Mouse (Mus musculus): Measurements from ENCODE around the gene Scamp2.

The Scamp2 gene

DNA sequence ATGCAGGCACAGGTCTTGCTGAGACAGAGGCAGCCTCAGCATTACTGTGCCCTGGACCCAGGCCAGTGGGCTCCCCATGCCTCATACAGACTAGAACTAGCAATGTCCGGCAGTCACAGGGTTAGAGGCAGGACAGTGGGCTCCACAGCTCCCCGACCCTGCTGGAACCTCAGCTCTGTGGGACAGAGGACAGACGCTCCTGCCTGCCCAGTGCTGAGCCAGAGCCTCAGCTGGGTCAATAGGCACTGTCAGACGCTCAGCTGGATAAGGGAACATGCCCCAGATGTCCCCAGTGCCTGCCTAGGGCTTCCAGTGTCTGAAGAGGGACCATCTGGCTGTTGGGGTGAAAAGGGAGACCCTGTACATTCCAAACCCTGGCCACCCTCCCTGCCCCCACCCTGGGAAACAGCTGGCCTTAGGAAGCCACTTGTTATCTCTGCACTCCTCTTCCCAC lies 37.2 kb downstream of the Scamp2 start:
- DNase-seq = peak in 1 of 2 experiments; percentile 40

DNA sequence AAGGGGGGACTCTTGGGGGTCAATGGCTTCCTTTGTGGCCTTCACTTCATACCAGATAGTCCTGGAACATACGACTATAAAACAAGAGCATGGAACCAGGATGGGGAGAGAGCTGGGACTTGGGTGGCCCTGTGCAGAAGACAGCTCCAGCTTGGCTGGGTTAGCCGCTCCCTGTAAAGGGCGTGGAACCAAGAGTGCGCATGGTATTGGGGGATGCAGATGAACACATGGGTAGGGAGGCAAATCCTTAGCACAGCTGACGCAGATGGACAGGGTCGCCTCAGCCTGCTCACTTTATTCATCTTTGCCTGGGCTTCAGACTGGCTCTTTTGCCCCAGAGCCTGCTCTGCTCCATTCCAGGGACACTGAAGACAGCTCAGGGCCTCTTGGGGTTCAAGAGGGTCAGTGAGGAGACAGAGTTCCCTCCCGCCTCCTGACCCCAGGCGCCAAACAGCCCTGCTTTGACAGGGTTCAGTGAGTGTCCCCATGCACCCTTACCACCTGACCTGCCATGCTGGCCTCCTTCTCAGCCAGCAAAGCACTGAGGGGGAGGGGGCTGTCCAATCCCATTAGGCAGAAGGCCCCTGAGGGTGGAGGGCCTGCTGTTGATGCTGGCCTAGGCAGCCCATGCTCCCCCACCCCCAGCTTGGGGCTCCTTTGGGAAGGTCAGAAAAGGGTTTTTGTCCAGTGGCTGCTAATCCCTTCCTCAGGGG lies 38.3 kb downstream of the Scamp2 start:
- peak in 1 of 2 experiments; percentile 31 for DNase-seq

DNA sequence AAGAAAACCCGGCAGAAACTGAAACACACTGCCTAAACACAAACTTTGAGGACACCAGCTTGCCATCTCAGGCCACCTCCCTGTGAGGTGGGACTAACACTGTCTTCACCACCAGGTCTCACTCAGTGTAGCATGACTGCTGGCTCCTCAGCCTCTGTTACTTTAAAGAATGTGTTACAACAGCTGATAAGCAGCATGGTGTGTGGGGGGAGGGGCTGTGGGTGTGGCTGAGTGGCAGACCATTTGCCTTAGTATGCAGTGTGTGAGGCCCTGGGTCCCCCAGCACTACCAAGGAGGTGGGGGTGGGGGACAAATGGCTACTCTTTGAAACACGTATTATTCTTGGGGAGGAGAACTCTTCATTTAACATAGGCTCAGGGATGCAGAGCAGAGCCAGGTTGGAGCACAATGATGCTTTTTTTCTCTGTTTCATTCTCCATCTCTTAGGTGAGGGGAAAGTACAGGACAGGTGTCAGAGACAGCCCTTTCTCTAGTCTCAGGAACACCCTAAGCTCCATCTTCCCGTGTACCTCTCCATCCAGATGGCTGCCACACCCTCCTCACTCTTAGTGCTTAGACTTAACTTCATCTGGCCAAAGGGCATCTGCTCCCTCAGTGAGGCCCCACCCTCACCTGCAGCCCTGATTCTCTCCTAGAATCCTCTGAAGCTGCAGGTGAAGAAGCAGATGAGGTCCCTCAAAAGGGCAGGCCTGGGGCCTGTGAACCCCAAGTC lies 40.0 kb downstream of the Scamp2 start:
- peak; percentile 68 to 74 for DNase-seq

DNA sequence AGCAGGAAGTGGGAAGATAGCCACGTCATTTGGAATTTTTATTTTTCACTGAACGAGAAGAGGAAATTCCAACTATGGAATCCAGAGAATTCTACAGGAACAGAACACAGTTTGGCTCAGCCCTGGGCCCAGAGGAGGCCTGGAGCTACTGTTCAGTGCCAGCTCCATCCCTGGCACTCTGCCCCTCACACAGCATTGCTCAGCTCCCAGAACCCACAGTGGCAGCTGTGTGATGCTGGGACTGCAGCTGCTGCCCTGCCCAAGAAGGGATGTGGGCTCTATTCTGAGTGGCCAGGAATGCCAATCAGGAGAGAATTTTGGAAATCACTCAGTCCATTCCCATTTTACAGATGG lies 40.6 kb downstream of the Scamp2 start:
- peak in 1 of 2 experiments; percentile 35 for DNase-seq

DNA sequence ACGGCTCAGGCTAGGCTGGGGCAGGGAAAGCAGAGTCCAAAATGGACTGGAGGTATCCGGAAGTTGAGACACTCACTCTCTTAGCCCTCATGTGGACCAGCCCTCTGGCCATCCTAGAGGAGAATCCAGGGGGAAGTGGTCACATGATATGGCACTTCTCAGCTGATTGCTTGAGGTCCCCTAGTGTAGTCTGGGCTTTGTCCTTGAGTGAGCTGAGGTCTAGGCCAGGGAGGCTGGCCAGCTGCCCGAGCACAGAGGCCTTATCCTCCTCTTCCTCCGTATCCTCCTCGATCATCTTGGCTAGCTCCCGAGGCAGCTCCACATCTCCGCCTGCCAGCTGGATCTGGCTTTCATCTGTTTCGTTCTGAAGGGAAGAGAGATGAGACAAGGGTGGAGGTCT lies 41.4 kb downstream of the Scamp2 start:
- no peak for DNase-seq

DNA sequence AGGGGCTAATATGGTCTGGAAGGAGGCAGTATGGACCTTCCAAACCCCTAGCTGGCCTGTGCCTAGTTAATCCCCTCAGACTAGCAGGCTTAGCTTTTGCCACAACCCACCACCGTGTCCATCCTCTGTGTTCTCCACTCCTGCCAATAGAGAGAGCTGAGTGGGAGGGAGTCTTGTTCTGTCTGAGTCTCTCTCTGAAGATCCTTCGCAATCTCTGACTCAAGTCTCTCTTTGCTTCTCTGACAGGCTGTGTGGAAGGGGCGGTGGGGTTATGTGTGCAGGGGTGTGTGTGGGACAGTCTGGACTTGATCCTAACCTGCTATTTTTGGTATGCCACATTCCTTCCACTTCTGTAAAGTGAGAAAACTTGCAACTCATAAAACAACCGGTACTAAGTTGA lies 44.1 kb downstream of the Scamp2 start:
- no peak for DNase-seq

DNA sequence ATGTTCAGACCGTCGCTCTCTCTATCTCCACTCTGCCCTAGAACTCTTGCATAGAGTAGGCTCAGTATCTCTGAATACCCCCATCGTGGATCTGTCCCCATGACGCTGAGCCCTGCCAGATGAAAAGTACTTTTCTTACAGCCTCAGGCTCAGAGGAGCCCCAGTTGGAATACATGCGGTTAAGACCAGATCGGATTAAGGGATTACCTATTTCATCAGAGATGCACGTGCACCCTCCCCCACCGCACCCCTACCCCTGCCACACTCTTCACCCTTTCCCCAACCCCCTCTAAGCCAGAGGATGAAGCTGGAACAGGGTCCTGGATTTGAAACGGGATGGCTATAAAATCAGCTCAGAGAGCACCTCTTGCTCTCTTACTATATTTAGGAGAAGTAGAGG lies 44.8 kb downstream of the Scamp2 start:
- DNase-seq = no peak

DNA sequence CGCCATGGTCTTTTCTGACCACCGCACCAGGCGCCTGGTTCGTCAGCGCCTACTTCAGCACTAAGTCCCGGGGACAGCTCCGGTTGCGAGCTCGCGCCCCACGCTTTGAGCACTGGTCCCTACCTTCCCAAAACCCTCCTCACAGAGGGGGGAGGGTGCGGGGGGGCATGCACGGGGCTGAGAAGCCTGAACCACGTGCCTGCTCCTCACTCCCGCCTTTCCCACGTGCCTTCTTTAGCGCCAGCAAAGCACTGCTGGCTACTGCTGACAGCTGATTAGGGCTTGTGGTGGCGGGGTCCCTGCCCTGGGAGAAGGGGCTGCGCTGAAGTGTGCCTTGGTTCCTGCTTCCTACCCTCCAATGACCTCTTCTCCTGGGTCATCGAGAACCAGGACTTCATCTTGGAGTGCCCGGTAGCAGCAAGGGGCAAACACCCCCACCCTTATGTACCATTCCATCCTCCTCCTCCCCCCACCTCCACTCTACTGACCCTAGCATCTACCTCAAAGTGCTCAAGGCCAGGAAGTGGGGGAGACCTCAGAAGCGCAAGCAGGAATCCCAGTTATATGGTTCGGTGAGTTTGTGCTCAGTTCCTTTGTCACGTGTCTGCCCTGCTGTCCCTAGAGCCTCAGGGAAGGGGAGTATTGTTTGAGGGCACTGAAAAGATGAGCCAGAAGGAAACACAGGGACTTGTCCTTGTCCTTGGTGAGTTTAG lies 45.6 kb downstream of the Scamp2 start, which contains the start of gene Cplx3:
TSS of gene Cplx3 (minus strand) at position 143 of the 713 bp plus-strand sequence.
- peak; percentile 87 to 90 for DNase-seq

DNA sequence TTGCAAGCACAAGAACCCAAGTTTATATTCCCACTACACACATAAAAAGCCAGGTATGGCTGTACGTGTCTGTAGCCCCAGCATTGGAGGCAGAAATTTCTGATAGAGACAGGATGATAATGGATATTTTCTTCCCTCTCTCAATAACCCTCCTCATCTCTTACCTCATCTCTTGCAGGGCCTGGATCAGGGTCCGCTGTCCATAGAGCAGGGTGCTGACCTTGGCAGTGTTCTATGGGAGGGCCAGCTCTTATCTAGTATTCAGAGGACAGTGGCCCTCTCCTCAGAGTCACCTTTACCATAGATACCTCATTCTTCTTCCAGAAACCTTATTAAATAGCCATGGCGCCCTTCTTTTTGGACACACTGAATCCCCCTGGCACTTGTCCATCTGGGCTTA lies 49.1 kb downstream of the Scamp2 start:
- DNase-seq = peak in 1 of 2 experiments; percentile 47

DNA sequence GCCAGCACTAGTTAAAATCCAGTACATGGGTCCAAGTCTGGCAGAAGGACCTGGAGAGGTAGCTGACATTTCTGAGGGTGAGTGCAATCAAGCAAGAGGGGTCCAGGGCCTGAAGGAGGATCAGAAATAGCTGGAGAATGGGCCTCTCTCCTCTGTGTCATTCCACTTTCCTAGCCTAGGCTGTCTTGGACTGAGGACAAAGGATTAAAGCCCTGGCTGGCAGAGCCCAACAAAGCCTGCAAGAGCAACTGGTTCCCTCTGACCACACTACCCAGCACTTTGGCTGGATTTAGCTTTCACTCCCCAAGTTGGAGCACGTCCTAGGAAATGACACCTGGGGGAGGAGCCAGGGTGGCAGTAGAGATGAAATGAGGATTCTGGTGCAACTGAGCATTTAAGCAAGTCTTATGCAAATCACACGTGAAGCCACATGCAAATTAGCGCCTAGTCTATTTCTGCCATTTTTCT lies 49.6 kb downstream of the Scamp2 start:
- no peak for DNase-seq

DNA sequence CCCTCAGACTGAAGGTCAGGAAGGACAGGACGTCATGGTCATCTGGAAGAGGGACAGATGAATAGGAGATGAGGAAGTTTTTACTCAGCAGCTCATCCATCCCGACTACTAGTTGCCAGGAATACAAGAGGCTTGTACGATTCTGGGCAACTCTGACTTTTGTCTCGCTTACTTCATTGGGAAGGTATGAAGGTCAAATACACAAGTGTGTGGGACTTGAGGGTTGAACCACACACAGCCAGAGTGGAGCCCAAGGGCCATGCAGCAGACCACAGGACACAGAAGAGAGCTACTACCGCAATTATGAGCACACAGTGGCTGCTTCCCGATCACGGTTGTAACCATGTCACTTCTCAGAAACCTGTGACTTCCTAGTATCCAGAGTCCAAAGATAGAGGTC lies 51.8 kb downstream of the Scamp2 start:
- no peak for DNase-seq

DNA sequence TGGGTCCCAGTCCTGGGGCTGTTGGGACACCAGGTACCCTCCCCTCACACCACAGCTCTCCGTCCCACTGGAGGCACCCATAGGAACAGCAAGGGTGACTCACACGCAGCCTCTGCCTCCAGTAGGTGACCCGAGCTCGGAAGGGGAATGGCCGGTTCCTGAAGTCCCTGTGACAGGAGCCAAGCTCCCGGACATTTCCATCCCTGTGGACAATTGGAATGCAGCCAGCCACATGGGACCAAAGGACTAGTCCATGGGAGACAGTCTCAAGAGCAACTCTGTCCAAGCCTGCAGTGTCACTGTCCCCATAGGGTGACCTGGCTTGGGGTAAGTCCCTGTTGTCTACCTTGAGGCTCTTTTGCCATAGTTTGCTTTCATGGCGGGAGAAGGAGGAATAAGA lies 53.2 kb downstream of the Scamp2 start:
- DNase-seq = no peak

DNA sequence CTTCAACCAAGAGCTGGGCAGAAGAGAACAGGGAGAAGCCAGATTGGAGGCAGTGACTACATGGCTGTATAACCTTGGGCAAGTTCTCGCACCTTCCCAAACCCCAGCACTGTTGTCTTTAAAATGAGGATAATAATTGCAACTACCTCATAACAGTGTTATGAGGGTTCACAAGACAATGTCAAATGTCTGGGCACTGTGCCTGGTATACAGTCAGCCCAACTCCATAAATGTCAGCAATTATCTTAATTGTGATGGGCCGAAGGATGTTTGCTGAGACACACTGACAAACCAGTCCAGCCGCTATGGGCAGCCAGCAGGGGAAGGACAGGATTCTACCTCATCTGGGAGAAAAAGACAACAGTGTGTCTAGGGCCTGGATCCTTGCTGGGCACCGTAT lies 54.0 kb downstream of the Scamp2 start:
- no peak for DNase-seq

DNA sequence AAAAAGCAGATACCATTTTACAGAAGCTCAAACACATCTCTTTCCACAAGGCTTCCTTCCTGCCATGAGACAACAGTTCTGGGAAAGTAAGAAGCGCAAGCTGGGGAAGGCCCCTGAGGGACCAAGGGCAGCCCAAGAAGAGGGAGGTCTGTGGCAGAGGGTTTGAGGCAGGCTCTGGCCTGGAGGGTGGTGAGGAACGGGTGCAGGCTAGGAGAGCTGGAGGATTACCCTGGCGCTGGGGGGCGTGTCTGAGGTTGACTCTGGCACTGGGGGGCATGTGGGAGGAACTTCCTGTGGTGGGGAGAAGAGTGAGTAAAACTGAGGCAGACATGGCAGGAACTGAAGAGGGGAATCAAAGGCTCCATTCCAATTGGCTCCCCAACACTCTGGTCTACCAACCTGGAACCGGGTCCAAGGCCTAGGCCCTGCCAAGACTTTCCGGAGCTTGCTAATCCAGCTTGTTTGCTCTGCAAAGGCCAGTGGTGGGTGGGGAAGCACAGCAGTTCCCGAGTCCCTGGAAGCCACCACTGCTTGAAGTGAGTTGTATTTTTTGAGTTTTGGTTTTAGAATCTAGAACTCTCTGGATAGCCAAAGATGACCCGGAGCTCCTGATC lies 56.9 kb downstream of the Scamp2 start:
- no peak for DNase-seq

DNA sequence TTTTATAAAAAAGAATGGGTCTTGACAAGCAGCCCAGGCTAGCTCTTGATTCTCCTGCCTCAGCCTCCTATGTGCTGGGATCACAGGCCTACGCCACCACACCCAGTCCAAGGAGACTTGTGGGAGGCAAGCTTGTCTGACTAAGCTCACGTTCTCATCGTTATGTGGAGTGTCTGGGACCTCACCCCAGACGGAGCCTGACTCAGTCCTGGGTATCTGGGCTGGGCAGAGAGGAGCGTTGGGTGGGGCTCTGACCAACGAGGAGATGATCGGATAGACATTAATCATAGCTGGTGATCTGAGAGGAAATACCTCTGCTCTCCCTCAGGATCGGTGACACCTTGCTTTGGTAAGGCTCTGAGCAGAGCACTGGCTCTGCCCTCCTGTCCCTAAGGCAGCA lies 58.1 kb downstream of the Scamp2 start:
- no peak for DNase-seq

DNA sequence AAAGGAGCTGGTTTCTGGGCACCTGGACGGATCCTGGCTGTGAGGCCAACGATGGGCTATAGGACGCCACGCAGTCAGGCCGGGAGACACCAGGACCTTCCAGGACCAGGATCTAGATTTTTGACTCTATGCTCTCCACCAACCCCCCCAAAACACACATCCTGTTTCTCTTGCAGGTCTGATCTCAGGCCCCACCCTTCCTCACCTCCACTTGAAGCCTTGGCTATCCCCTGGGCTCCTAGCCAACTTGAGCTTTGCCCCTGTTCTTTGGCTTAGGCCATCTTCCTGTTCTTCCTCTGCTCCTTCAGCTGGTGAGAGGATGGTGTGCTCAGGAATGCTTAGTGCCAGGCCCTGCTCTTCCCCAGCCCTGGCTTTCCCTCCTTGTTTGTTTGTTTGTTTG lies 59.9 kb downstream of the Scamp2 start, which contains the start of gene Lman1l:
TSS of gene Lman1l (minus strand) at position 101 of the 400 bp plus-strand sequence.
- DNase-seq = no peak

DNA sequence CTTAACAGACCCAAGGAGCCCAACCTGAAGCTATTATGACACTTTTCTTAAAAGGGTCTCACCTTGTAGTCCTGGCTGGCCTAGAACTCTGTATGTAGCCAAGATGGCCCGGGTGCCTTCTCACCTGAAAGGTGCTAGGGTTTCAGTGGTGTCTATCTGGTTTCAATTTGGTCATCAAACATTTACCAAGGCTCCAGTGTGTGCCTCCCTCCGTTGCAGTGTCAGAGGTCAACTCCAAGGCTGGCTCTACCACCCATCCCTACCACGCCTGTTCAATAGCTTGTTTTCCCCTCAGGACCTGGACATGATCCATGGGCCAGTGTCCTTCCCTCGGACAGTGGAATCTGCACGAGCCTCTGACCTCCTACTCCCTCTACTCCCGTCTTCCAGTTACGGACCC lies 63.6 kb downstream of the Scamp2 start:
- no peak for DNase-seq

DNA sequence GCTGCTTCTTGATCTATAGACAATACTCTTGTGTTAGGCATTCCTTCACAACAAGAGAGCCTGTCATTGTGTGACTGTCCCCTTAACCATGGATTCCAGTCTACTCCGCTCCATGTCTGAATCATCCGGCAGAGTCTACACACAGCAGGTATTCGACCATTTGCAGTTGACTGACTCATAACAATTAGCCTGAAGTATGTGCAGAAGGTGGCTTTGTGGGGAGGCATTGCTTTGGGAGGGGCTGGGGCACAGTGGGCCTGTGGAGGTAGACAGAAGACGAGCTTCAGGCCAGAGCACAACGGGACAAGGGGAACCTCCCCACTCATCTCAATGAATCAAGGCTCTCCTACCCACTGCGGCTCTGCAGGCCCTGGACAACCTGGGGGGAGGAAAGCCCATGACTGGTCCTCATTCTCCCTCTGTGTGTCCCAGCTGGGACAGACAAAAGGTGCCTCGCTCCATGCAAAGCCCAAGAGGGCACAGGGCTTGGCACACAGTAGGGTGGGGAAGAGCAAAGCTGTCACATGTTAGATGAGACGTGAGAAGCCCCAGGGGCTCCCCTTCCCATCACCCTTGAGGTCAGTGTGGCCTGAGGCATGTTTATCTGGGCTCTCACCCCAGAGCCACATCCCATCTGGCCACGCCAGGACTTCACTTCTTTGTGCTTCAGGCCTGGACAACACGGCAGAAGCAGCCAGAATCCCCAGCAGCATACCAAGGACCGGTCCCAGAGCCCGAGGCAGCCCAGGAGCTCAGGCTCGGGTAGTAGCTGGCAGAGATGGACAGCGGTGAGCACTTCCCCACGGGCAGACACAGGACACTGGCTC lies 65.1 kb downstream of the Scamp2 start:
- DNase-seq = no peak

DNA sequence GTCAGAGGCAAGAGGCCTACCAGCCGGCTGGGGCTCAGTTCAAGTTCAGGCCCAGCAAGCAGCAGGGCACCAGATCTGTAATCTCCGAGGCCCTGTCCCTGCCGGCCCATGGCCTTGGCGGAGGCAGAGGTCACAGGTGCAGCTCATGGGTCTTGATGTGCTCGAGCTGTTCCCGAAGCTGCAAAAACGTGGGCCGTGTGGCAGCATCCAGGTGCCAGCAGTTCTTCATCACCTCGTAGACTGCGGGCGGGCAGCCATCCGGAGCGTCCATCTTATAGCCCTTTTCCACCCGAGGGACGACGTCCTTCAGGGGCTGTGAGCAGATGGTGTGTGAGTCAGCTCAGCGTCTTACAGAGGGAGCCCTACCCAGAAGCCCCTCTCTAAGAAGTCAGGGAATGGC lies 66.4 kb downstream of the Scamp2 start:
- no peak for DNase-seq

DNA sequence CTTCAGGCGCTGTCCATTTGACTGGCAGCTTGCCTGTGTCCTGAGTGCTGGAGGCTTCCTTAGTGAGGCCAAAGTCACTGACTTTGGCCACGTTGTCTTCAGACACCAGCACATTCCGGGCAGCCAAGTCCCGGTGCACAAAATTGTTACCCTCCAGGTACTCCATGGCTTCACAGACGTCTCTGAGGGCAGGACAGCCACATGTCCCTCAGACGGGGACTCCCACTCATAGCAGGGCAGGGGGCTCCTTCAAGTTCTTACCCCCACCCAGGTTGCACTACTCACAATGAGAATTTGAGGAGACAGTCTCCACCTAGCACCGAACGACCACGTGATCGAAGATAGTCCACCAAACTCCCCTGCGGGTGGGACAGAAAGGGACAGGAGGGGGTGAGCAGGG lies 67.1 kb downstream of the Scamp2 start:
- DNase-seq = no peak

DNA sequence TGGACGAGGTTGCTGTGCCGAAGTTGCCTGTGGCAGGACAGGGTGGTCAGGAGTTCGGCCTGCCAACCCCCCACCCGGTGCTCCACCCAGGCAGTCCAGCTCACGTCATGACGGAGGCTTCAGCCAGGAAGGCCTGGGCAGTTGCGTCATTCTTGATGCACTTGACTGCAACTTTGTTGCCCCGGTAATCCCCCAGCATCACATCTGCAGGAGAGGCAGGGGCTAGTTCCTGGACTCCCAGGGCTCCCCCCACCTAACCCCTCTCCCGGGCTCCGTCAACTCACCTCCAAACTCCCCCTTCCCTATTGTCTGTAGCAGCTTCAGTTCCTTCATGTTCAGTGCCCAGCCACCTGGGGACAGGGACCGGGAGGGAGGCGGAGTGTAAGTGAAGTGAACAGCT lies 68.0 kb downstream of the Scamp2 start:
- no peak for DNase-seq

Measured in kidney, postnatal 4 days (tissue).